Mouse (Mus musculus) stomach, postnatal 0 days (tissue): ENCODE data around the gene Dnajc28.

ENCODE experiments used
- CTCF ChIP-seq: IDR thresholded peaks from 2 replicates; pipeline ENCODE4 v1.5.1; 2016; ENCODE audit warnings: antibody characterized with exemption, low read depth, mild to moderate bottlenecking, moderate library complexity
- EP300 ChIP-seq: optimal IDR thresholded peaks from 2 replicates; pipeline ENCODE3; 2016; ENCODE audit warnings: antibody characterized with exemption

DNA sequence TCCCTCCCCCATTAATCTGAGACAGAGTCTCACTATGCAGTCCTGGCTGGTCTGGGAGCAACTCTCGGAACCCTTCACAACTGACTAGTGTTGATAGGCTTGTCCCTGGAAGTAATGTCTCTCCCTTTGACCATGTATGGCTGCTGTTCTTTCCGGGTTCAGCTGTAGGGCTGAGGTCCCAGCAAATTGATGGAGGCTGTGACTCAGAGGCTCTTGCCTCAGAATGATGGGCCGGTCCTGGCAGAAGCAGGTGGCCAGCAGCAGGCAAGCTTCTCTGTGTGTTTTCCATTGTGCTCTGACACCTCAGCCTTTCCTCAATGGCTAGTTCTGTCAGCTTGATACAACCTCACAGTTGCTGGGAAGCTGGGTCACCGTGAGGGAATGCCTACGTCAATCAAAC lies 6.3 kb downstream of the Dnajc28 start:
- no peak for TF ChIP-seq EP300
- TF ChIP-seq CTCF: no peak
